Mouse (Mus musculus): ENCODE results near the gene Pigq.

Pigq gene

DNA sequence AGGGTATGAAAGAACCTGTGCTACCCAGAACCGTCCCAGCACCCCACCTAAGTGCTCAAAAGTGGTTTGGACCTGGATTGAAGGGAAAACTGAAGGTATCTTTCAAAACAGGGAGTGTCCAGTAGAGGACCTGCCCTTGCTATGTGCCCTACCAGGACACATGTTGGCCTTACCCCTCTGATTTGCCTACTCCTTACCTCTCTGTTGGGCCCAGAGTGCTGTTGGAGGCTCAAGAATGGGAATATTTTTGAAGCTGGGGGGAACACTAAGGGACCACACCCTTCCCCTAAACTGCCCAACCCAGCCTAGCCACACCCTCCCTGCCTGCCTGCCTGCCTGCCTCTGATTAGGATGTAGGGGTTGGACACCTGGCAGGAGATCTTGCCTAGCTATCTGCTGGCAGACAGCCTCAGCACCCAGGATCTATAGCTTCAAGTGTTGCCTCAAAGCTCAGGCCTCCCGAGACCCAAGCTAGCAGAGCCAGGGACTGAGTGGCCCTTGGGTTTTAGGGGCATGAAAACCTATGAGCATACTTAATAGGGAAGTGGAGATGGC lies 2.1 kb downstream of the Pigq start:
- no peak for ATAC-seq (ENCODE audit: insufficient number of reproducible peaks, low FRiP score, low TSS enrichment)

DNA sequence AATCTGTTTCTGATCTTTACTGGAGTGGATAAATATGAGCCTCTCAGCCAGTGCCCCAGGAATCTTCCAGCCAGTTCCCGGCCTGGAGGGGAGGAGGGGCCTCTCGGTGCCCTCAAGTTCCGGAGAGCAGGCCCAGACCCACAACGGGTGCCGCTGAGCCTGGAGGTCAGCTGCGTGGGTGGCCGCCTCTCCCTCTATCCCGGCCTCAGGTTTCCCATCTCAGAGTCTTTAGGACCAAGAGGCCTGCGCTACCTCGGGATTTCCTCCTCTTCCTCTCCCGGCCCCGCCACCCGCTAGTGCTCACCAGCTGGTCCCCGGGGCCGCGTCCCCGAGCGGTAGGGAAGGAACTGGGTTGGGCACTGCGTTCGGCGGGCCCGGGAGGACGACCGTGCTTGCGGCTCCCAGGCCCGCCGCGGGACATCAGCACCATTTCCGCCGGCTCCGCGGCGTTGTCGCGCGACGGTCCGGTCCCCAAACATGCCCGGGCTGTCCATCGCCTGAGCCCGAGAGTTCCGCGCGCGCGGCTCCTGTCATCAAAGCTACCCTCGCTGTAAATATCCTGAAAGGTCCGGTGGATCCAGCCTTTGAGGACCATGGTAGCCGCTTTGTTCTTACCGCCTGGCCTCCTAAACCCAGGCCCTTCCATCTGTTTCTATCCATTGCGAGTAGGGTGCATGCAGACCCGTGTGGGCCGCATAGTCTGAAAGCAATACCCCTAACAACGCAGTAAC lies 3.1 kb downstream of the Pigq start:
- peak; percentile 70; the same call in 1 of the 2 replicates for ATAC-seq (ENCODE audit: insufficient number of reproducible peaks, low FRiP score, low TSS enrichment)

DNA sequence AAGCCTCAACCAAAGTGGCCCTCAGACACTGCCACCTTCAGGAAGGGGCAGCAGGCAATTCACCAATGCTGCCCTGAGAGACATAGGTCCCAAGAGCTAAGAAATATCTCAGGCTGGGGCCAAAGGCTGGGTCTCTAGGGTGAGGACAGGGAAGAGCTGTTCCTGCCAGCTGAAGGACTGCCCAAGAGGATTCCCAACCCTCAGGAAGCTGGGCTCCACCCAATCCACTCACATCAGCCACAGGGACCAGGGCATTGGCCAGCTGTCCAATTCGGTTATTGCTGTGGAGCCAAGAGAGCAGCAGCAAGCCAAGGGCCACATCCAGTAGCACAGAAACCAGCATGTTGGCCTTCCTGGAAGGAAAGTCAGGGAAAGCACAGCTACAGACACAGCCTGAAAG lies 10.2 kb downstream of the Pigq start:
- no peak for ATAC-seq (ENCODE audit: insufficient number of reproducible peaks, low FRiP score, low TSS enrichment)

DNA sequence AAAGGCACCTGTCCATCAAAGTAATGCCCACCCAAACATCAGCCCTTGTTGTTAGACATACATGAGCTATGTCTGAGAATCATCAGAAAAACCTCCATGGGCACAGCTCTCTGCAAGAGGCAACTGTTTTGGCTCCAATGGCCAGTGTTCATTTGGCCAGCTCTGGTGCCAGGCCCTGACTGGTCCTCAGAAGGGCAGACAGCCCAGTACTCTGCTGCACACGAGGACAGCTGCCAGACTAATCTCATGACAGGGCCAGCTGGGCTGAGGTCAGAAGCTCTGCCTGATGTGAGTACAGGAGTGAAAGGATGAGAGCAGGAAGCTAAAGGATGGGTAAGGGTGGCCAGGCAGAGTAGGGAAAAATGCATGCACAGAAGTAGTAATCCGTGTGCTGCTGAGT lies 19.4 kb downstream of the Pigq start:
- no peak for ATAC-seq (ENCODE audit: insufficient number of reproducible peaks, low FRiP score, low TSS enrichment)

DNA sequence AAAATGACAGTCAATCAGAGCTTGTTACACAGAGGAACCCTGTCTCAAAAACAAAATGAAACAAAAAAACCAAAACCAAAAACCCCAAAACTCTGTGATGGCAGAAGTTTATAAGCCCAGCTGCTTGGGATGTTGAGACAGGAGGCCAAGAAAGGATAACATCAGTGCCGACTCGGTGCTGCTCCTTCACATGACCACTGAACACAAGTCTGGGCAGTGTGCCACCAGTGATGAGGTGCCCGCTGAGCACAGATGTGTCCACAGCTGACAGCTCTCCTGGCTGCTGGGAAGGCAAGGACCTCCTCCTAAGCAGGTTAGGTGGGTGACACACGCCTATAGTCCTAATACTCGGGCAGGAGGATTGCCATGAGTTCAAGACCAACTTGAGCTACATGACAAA lies 22.6 kb downstream of the Pigq start:
- no peak for ATAC-seq (ENCODE audit: insufficient number of reproducible peaks, low FRiP score, low TSS enrichment)

DNA sequence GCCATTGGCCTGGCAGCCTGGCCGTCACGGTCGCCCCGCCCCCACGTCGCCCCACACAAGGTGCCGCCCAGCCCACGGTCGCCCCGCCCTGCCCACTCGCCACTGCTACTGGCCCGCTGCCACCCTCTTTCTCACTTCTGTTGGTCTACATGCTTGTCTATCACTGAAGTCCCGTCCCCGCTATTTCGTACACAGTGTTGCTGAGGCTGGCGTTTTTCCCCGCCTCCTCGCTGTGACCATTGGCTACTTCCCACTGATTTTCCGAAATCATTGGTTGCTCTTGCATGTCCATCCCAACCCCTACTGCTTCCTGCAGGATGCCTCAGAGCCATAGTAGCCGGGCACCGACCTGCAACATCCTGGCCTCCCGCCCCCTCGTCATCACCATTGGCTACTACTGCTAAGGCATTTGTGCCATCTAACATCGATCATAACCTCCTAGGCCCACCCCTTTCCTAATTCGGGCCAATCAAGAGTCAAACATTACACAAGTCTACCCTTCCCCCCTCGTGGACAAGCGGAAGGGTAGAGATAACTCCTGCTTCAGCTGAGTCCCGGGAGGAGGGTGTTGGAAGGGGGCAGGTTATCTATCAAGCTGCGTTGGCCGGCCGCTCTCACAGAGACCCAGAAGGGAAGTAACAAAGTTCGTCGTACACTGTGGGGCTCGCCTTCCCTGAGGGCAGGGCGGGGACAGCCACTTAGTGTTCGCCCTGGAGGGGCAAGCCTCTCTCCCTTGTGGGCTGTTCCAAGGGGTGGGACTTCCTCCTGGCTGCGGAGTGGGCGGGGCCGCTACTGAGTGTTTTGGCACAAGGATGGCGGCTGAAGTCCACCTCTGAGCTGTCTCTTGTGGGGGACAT lies 24.7 kb downstream of the Pigq start:
- peak; percentile 96 for ATAC-seq (ENCODE audit: insufficient number of reproducible peaks, low FRiP score, low TSS enrichment)

DNA sequence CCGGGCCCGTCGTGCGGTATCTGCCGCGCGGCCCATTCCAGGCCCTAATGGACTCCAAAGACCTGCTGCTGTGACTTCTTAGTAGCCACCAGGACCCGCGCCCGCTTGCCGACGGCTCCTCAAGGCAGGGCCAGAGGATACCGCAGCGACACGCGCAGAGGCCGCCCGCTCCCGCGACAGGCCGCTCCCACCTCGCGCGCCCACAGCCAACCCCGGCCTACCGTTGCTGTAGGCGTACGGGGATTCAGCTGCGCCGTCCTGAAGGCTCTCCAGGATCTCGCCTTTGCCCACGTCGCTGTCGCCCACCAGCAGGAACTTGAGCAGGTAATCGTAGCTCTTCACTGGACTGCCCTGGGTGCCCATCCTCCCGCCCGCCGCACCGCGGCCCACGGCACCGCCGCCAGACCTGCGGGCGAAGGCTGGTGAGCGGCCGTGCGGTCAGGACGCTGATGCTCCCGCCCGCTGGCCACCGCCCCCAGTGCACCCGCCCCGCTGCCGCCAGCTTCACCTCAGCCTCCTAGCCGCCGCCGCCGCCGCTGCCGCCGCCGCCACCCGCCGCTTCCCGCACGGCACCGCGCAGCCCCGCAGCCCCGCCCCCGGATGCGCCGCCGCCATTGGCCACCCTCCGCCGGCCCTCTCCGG lies 25.5 kb downstream of the Pigq start, which contains the start of gene Rab40c:
TSS of gene Rab40c (minus strand) at position 584 of the 642 bp plus-strand sequence.
- no peak for ATAC-seq (ENCODE audit: insufficient number of reproducible peaks, low FRiP score, low TSS enrichment)

DNA sequence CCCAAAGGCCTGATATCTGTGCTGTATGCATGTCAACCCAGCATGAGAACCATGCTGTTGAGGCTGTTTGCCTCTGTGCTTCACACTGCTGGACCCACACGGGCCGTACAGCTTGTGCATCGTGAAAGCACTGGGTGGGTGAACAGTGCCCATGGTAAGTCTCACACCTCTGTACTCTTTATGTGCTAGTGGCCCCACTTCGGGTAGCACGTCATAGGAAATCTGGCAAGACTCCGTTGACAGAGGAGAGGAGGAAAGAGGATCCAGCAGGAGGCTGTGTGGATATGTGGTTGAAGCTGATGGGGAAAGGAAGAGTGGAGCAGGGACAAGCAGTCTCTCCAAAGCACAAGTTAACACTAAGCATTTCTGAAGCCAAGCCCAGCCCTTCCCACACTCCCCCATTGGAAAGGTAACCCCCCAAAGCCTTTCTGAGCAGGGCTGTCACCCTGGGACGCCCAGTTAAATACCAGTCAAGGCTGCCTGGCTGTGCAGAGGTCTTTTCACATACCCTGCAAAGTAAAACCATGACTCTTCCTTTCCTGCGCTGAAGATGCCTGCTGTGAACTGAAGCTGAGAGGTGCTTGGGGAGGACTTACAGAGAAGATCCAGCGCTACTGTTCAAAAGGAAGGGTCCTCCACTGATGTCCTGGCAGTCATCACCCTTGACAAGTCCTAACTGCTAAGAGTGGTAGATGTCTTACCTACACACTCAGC lies 26.5 kb downstream of the Pigq start:
- ATAC-seq (ENCODE audit: insufficient number of reproducible peaks, low FRiP score, low TSS enrichment) = no peak

DNA sequence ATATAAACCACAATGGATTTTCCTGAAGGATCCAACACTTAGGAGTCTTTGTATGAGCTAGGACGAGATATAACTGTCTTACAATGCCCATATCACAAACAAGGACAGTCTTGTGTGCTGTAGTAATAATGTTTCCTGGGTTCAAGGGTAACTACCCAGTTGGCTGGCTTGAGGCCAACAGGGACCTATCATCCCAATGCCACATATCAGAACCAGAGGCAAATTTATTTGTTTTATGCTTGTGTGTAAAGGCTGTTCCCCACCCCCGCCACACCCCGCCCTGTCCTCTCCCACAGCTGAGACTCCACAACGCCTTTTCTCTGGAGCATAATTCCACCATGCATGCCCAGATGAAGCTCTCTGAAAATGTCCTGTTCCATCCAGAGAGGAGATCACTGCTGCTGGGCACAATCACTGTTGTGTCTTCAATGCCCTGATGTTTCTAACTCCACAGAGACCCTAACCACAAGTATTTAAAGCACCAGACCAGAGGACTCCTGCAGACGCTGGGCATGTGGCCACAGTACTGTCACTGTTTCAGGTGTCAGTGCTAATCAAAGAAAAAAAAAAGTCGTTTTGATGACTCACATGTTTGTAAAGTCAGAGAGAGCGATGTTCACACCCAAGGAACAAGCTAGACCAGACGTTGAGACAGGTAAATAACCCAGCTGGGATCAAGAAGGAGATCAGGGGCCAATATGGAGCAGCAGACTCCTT lies 27.6 kb downstream of the Pigq start:
- no peak for ATAC-seq (ENCODE audit: insufficient number of reproducible peaks, low FRiP score, low TSS enrichment)

DNA sequence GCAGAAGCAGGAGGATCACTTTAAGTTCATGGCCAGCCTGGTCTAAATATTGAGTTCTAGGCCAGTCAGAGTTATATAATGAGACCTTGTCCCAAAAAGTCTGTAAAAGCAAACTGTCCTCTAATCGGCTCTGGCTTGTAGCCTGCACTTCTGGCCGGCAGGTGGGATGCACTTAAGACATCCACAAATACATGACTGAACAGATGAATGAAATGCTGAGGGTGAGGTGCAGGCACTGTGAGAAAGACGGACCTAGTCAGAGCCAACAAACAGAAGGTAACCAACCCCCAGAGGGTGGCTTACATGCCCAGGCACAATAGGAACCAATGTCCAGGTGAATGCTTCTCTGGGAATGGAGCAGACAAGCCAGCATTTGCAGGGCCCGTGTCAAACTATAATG lies 30.4 kb downstream of the Pigq start:
- ATAC-seq (ENCODE audit: insufficient number of reproducible peaks, low FRiP score, low TSS enrichment) = no peak

DNA sequence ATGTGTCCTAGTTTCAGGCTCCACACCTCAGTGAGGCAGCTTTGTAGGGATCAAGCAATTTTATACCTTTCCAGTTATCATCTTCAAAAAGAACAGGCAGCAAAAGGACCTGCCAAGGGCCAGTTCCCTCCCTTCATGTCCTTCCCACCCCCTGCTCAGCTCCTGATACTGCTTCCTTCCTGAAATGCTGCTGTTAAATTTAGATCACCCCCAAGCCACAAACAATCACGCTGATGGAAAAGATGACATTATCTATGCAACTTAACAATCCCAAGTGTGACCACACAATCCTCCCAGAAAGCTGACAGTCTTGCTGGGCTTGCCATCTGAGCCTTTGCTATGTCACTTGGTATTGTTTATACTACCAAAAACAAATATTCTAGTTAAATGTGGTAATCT lies 30.9 kb downstream of the Pigq start:
- no peak for ATAC-seq (ENCODE audit: insufficient number of reproducible peaks, low FRiP score, low TSS enrichment)

DNA sequence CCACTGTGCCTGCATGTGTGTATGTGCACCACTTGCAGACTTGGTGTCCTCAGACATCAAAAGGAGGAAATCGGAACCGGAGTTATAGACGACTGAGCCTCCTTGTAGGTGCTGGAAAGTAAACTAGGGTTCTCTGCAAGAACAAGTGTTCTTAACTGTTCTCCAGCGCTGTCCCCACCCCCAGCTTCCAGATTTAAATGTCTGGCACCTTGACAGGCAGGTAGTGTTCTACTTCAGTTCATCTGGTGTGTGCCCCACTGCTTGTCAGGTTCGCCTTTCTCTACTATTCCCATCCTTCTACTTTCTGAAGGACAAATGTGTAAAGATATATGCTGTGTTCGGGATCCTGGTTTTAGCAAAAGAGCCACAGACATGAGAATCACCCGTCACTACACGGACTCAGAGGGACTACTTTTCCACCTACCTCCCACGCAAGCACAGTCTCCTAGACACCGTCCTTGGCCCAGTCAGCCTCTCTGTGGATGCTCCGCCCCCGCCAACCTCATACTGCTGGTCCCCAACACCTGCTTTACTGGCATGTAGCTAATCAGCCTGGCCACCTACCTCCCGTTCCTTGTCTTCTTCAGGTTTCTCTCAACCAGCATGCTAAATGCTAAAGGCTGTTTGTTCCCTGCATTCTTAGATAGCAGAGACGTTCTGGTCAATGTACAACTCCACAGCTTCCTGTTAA lies 31.4 kb downstream of the Pigq start:
- peak; percentile 74; the same call in 1 of the 2 replicates for ATAC-seq (ENCODE audit: insufficient number of reproducible peaks, low FRiP score, low TSS enrichment)

DNA sequence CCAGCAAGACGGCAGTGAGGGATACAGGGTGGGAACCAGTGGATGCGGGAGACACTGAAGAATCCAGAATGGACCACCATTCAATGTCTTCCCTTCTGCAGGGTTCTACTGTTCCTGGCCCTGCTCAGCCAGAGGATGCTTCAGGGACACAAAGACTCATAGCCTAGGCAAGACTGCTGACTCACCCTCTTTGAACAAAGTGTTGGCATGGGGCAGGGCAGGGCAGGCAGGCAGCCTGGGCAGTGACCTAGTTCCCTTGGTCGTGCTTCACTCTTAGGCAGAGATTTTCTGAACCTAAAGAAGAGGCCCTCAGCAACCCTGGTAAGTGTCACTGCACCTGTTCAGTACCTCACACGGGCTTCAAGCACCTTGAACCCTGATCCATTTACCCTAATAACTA lies 32.9 kb downstream of the Pigq start:
- peak; percentile 84; the same call in 1 of the 2 replicates for ATAC-seq (ENCODE audit: insufficient number of reproducible peaks, low FRiP score, low TSS enrichment)

DNA sequence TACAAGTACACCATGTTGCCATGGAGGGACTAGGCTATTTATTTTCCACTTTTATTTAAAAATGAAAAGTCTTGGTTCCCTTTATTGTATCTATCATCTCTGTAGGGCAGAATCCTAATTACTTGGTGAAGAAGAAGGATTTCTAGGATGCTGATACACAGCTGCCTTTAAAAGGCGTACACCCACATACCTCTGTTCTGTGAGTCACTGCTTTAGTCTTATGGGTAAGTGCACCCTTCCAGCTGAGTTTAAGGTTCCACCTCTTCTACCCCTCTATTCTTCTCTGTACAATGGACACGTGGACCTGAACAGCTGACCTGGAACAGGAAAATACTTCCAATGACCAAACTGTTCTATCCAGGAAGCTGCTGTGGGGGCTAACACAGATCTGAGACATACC lies 37.1 kb downstream of the Pigq start:
- ATAC-seq (ENCODE audit: insufficient number of reproducible peaks, low FRiP score, low TSS enrichment) = no peak

DNA sequence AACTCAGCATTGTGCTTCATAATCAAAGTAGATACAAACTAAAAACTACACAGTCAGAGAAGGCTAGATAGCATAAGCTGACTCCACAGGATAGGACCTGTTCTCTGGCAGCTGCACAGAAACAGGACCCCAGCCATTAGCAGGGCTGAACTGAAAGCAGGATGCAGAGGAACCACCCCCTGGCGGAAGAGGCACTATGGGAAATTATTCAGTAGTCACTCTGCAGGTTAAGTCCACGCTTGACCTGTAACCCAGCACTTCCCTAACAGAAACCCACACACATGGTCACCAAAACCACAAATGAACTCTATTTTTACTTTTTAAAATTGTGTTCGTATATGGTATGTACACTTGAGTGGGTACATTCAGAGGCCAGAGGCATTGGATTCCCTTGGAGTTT lies 41.7 kb downstream of the Pigq start:
- no peak for ATAC-seq (ENCODE audit: insufficient number of reproducible peaks, low FRiP score, low TSS enrichment)

DNA sequence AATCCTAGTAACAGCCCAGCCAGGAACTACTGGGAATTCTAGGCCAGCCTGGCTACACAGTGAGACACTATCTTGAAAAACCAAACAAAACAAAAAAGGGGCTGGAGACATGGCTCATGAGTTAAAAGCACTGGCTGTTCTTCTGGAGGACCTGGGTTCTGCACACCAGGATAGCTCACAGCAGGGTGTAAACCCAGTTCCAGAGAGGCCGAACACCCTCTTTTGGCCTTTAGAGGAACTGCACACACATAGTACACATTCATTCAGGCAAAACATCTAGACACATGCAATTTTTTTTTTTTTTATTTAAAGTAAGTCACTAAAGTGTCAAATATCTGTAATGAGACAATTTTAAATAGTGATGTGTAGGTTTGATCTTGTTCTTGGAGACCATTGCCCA lies 44.5 kb downstream of the Pigq start:
- ATAC-seq (ENCODE audit: insufficient number of reproducible peaks, low FRiP score, low TSS enrichment) = no peak

DNA sequence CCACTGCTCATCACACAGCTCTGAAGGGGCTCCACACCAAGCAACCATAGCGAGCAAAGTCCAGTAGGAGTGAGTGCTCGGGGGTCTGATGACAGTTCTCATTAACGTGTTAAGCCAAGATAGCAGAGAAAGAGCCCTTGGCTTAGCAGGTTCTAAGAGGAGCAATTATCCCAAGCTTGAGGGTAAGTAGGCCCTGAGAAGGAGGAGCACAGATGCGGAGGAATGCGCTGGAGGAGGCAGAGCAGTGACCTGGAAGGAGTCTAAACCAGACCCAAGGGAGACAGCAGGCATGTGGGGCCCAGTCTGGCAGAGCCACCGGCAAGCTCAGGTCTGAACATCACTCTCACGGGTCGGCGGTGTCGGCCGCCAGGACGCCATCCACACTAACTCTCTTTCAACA lies 48.8 kb downstream of the Pigq start:
- ATAC-seq (ENCODE audit: insufficient number of reproducible peaks, low FRiP score, low TSS enrichment) = no peak

DNA sequence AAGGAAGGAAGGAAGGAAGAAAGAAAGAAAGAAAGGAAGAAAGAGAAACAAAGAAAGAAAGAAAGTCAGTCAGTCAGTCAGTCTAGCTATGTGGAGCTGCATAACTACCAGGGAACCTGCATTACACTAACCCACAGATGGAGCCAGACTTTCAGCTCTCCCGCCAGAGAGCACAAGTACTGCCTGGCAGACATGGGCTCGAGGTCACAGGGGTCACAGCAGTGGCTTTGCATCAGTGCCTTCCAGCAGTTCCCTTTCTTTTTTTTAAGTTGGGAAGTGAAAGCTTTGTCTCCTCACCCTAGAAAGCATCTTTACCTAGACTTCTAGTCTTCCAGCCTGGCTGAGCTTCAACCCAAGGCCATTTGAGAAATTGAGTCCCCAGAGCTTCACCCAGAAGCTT lies 49.3 kb downstream of the Pigq start:
- no peak for ATAC-seq (ENCODE audit: insufficient number of reproducible peaks, low FRiP score, low TSS enrichment)
